Mouse (Mus musculus) hindbrain, embryonic 11.5 days (tissue): ENCODE results near the gene Cdhr1. TPM values are rescaled to one million over a fixed set of nuclear protein-coding genes. Genes with fewer than 3 reads are reported as not detected.

ENCODE experiments used
- ATAC-seq: fragments of 200-750 bp; cut with Nextera tagmentation; 2 replicates; pipeline ENCODE4 v1.8.0; 2017; ENCODE audit warnings: mild to moderate bottlenecking, moderate TSS enrichment, moderate library complexity; ENCODE audit not compliant: low FRiP score
- DNase-seq: peaks from one replicate; pipeline ENCODE4 v3.0.0-alpha.2; 2015; ENCODE audit warnings: low spot score
- H3K27ac ChIP-seq: fragments of 300-500 bp; sonication (generic); 2 replicates; pipeline ENCODE4 v1.5.1; 2014; ENCODE audit warnings: mild to moderate bottlenecking, low read depth, low read length
- H3K27me3 ChIP-seq: fragments of 300-500 bp; sonication (generic); 2 replicates; pipeline ENCODE4 v1.6.1; 2014; ENCODE audit warnings: mild to moderate bottlenecking, low read length, moderate library complexity, mixed read lengths; ENCODE audit not compliant: control insufficient read depth, insufficient read depth
- H3K36me3 ChIP-seq: fragments of 300-500 bp; sonication (generic); 2 replicates; pipeline ENCODE4 v1.6.1; 2014; ENCODE audit warnings: mild to moderate bottlenecking, low read length, moderate library complexity, mixed read lengths; ENCODE audit not compliant: control insufficient read depth, insufficient read depth
- H3K4me1 ChIP-seq: fragments of 300-500 bp; sonication (generic); replicated peaks from 2 replicates; pipeline ENCODE4 v1.6.1; 2014; ENCODE audit warnings: low read length, mixed read lengths; ENCODE audit not compliant: control insufficient read depth, insufficient read depth
- H3K4me2 ChIP-seq: fragments of 300-500 bp; sonication (generic); replicated peaks from 2 replicates; pipeline ENCODE4 v1.6.1; 2014; ENCODE audit warnings: mild to moderate bottlenecking, low read depth, low read length
- H3K4me3 ChIP-seq: fragments of 300-500 bp; sonication (generic); 2 replicates; pipeline ENCODE4 v1.5.1; 2014; ENCODE audit warnings: low read depth, low read length
- H3K9ac ChIP-seq: fragments of 300-500 bp; sonication (generic); 2 replicates; pipeline ENCODE4 v1.6.1; 2014; ENCODE audit warnings: low read depth, low read length
- H3K9me3 ChIP-seq: fragments of 300-500 bp; sonication (generic); 2 replicates; pipeline ENCODE4 v1.6.1; 2016; ENCODE audit warnings: low read length; ENCODE audit not compliant: control insufficient read depth
- WGBS: fragments of 180-500 bp; shearing (Covaris S2); extraction: QIAGEN DNeasy Blood & Tissue Kit; methylation state at CpG from one replicate; pipeline ENCODE4 v1.1.7; 2014; 5-methylcytosine and 5-hydroxymethylcytosine counted together
- polyA plus RNA-seq: library from polyadenylated mRNA; unstranded; fragments of >200 nt; fragmentation: Nextera tagmentation; extraction: Ambion mirVana; gene quantifications from 2 replicates; pipeline ENCODE4 v1.2.1, GENCODE M21; 2014

Cdhr1 gene
- polyA plus RNA-seq, 1 experiment from 2014 or later, result 1.2 TPM

GRCm38 (mm10) chr14:37119233-37119632 is 21.1 kb upstream of the Cdhr1 start:
- no peaks in the 10 kb centered on the region for H3K27me3 ChIP-seq
- H3K4me2 ChIP-seq, result no peak overlapping the region
- DNase-seq (no peak), ATAC-seq (no peak)
- no peaks in the 10 kb centered on the region for H3K4me1 ChIP-seq
- H3K4me3 ChIP-seq, result no peak overlapping the region
- WGBS, result 96% methylated on average over 4 of the region's 4 CpGs
- no peak overlapping the region for H3K27ac ChIP-seq
- H3K36me3 ChIP-seq, result no peaks in the 10 kb centered on the region
- H3K9ac ChIP-seq, result no peak overlapping the region
- H3K9me3 ChIP-seq, result no peaks in the 10 kb centered on the region

GRCm38 (mm10) chr14:37113922-37114321 is 15.8 kb upstream of the Cdhr1 start, which contains the start of gene 2610528A11Rik:
Gene 2610528A11Rik, minus strand, starts transcription at chr14:37114022.
- Histone ChIP-seq H3K4me2 (no peak within 1 kb of the TSS), H3K4me3 (no peak within 1 kb of the TSS), H3K36me3 (no peaks in the 10 kb centered on the region), H3K9me3 (no peaks in the 10 kb centered on the region), H3K4me1 (no peaks in the 10 kb centered on the region), H3K27me3 (no peaks in the 10 kb centered on the region), H3K27ac (no peak within 1 kb of the TSS), H3K9ac (no peak within 1 kb of the TSS)
- DNase-seq, result no peak
- no peak for ATAC-seq
- WGBS, result 78% methylated on average over 3 of the region's 3 CpGs

GRCm38 (mm10) chr14:37112931-37113330 is 14.8 kb upstream of the Cdhr1 start:
- H3K9ac ChIP-seq, result no peak overlapping the region
- H3K9me3 ChIP-seq, result no peaks in the 10 kb centered on the region
- no peaks in the 10 kb centered on the region for H3K27me3 ChIP-seq
- WGBS, result 90% methylated on average over 7 of the region's 7 CpGs
- H3K4me1 ChIP-seq, result no peaks in the 10 kb centered on the region
- ATAC-seq (no peak), DNase-seq (no peak)
- no peaks in the 10 kb centered on the region for H3K36me3 ChIP-seq
- no peak overlapping the region for H3K4me3 ChIP-seq
- no peak overlapping the region for H3K27ac ChIP-seq
- H3K4me2 ChIP-seq, result no peak overlapping the region

DNA sequence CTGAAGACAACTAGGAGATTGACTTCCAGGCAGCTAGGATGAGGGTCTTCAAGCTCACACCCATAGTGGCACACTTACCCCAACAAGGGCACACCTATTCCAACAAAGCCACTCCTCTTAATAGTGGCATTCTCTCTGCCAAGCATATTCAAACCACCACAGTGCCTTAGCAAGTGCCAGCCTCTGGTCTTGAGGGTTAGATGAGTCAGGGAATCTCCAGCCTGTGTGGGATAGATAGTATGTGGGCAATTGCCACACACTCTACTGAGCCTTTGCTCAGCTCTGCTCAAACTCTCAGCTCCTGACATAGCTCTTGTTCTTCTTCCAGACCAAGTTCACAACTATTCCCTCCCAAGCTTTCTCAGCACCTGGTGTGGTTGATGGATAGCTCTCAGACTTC is 13.2 kb upstream of the Cdhr1 start:
- ATAC-seq, result no peak
- no peak for DNase-seq
- Histone ChIP-seq H3K36me3 (no peaks in the 10 kb centered on the region), H3K27ac (no peak overlapping the region), H3K4me3 (no peak overlapping the region), H3K9me3 (no peaks in the 10 kb centered on the region), H3K4me1 (no peaks in the 10 kb centered on the region), H3K4me2 (no peak overlapping the region), H3K27me3 (no peaks in the 10 kb centered on the region), H3K9ac (no peak overlapping the region)

GRCm38 (mm10) chr14:37110456-37110855 is 12.3 kb upstream of the Cdhr1 start:
- Histone ChIP-seq H3K27me3 (no peaks in the 10 kb centered on the region), H3K36me3 (no peaks in the 10 kb centered on the region), H3K27ac (no peak overlapping the region), H3K4me3 (no peak overlapping the region), H3K4me1 (no peaks in the 10 kb centered on the region), H3K9ac (no peak overlapping the region), H3K4me2 (no peak overlapping the region), H3K9me3 (no peaks in the 10 kb centered on the region)
- WGBS, result 84% methylated on average over 2 of the region's 2 CpGs
- ATAC-seq (no peak), DNase-seq (no peak)

DNA sequence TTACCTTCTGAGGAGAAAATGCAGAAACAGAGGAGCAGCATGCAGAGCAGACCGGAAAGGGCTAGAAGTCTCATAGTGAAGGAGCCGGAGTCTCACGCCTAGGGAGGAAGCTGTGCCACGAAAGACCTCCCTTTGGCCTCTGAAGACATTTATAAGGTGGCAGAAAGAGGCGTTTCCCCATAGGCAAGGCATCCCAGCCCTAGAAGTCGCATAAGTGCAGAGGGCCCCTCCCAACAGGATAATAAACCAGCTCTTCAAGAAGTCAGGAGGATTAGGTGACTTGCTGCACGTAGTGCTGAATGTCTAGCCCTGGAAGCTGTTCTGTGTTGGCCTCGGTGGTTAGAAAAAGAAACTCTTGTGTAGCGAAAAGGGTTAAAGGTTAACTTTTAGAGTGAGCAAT is 11.8 kb upstream of the Cdhr1 start:
- no peak overlapping the region for H3K4me2 ChIP-seq
- H3K4me1 ChIP-seq, result no peaks in the 10 kb centered on the region
- no peak overlapping the region for H3K27ac ChIP-seq
- WGBS, result 79% methylated on average over 9 of the region's 9 CpGs
- no peak for ATAC-seq
- no peaks in the 10 kb centered on the region for H3K36me3 ChIP-seq
- DNase-seq, result no peak
- no peaks in the 10 kb centered on the region for H3K27me3 ChIP-seq
- H3K4me3 ChIP-seq, result no peak overlapping the region
- H3K9me3 ChIP-seq, result no peaks in the 10 kb centered on the region
- no peak overlapping the region for H3K9ac ChIP-seq

- no peaks in the 10 kb centered on the region for H3K4me1 ChIP-seq
- no peak for ATAC-seq
- 84% methylated on average over 8 of the region's 8 CpGs for WGBS
Observed at GRCm38 (mm10) chr14:37109460-37109859, 11.3 kb upstream of the Cdhr1 start.

DNA sequence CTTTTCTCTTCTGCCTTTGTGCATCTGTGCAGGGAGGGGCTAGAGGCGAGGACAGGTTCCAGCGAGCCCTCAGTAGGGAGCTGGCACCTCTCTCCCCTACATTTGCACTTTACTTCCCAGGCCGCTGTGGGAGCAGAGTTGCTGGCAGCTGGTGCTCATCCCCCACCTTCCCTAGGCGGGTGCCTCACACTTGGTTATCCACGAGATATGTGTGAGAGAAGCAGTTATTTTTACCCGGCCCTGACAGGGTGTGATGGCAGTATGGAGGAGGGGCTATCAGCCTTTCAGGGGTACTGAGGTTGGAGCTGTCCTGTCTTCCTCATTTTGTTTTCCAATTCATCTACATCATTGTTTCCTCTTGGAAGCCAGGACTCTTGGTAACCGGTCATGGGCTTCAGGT is 7.7 kb upstream of the Cdhr1 start:
- Histone ChIP-seq H3K9ac (no peak overlapping the region), H3K4me1 (no peaks in the 10 kb centered on the region), H3K27ac (no peak overlapping the region), H3K4me3 (no peak overlapping the region), H3K9me3 (no peaks in the 10 kb centered on the region), H3K27me3 (no peaks in the 10 kb centered on the region), H3K36me3 (no peaks in the 10 kb centered on the region), H3K4me2 (no peak overlapping the region)
- no peak for DNase-seq
- ATAC-seq, result no peak
- 44% methylated on average over 7 of the region's 7 CpGs for WGBS

More at GRCm38 (mm10) chr14:37109460-37109859, 11.3 kb upstream of the Cdhr1 start:
- Histone ChIP-seq H3K4me3 (no peak overlapping the region), H3K27ac (no peak overlapping the region), H3K36me3 (no peaks in the 10 kb centered on the region), H3K27me3 (no peaks in the 10 kb centered on the region), H3K9me3 (no peaks in the 10 kb centered on the region), H3K9ac (no peak overlapping the region), H3K4me2 (no peak overlapping the region)
- DNase-seq, result no peak

DNA sequence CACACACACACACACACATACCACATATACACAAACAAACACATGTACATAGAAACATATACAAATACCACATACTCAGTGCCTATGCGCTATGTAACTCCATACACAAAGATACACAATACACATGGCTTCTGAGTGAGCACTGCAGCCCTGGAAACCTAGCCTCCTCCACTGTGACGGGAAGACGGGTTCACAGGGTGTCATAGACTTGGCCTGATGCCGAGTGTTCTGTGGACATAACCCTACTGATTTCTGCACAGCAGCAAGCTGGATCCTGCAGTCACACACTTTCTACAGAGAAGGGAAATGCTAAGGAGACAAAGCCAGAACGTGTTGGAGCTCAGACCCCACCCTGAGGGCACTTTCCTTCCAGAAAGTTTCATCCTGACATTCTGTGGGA is 6.6 kb upstream of the Cdhr1 start:
- 73% methylated on average over 5 of the region's 5 CpGs for WGBS
- H3K27me3 ChIP-seq, result no peaks in the 10 kb centered on the region
- no peak overlapping the region for H3K4me3 ChIP-seq
- DNase-seq (no peak), ATAC-seq (no peak)
- H3K4me2 ChIP-seq, result no peak overlapping the region
- H3K9me3 ChIP-seq, result no peaks in the 10 kb centered on the region
- no peak overlapping the region for H3K9ac ChIP-seq
- no peaks in the 10 kb centered on the region for H3K36me3 ChIP-seq
- no peaks in the 10 kb centered on the region for H3K4me1 ChIP-seq
- no peak overlapping the region for H3K27ac ChIP-seq
